Mouse (Mus musculus): ENCODE results near the gene Reep1. TPM values are rescaled to one million over a fixed set of nuclear protein-coding genes. Genes with fewer than 3 reads are reported as not detected.

Reep1 gene
- polyA plus RNA-seq, 1 experiment from 2014 or later, result 20.3 TPM

DNA sequence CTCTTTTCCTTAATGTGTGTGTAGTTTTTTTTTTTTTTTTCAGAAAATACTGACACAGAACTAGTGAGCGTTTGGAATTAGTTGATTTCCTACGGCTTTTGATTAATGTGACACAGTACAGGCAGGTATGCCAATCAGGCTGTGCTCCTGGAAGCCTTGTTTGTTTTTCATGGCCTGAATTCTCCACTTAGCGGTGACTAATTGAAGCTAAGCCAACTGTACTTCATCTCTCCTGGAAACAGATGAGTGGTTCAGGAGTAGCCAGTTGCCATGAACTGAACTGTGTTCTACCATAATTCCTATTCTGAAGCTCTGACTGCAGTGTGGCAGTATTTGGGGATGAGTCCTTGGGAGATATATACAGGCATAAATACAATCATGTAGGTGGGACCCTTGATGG, 20.9 kb downstream of the Reep1 start:
- H3K9ac ChIP-seq (ENCODE audit: low read length), result no peak overlapping the region
- H3K36me3 ChIP-seq (ENCODE audit: control insufficient read depth, insufficient read depth), result no peaks in the 10 kb centered on the region
- H3K9me3 ChIP-seq (replicated peaks; ENCODE audit: control insufficient read depth, low read length), result no peaks in the 10 kb centered on the region
- no peak overlapping the region for H3K4me3 ChIP-seq (ENCODE audit: low read length)
- H3K27ac ChIP-seq (ENCODE audit: low read length), result no peak overlapping the region
- no peaks in the 10 kb centered on the region for H3K27me3 ChIP-seq (ENCODE audit: control insufficient read depth, insufficient read depth, low read length)
- peaks cover 8% of the 10 kb centered on the region for H3K4me1 ChIP-seq (ENCODE audit: control insufficient read depth, insufficient read depth, low read length)
- no peak for ATAC-seq (replicated peaks; ENCODE audit: extremely low read depth, insufficient read depth, low FRiP score)
- H3K4me2 ChIP-seq (ENCODE audit: low read depth, low read length), result no peak overlapping the region
- 58% methylated on average over 3 of the region's 3 CpGs for WGBS

GRCm38 (mm10) chr6:71734910-71735599, 27.7 kb downstream of the Reep1 start:
- peaks cover 23% of the 10 kb centered on the region for H3K4me1 ChIP-seq (ENCODE audit: control insufficient read depth, insufficient read depth, low read length)
- 42% methylated on average over 4 of the region's 4 CpGs for WGBS
- no peak overlapping the region for H3K4me2 ChIP-seq (ENCODE audit: low read depth, low read length)
- H3K9ac ChIP-seq (ENCODE audit: low read length), result no peak overlapping the region
- no peaks in the 10 kb centered on the region for H3K27me3 ChIP-seq (ENCODE audit: control insufficient read depth, insufficient read depth, low read length)
- H3K9me3 ChIP-seq (replicated peaks; ENCODE audit: control insufficient read depth, low read length), result no peaks in the 10 kb centered on the region
- H3K36me3 ChIP-seq (ENCODE audit: control insufficient read depth, insufficient read depth), result no peaks in the 10 kb centered on the region
- peak overlapping the region; percentile 49; the same call in 1 of the 2 replicates for H3K27ac ChIP-seq (ENCODE audit: low read length)
- 0 out of 2 replicates have a peak, but pooled peaks have one; percentile 25 for ATAC-seq (replicated peaks; ENCODE audit: extremely low read depth, insufficient read depth, low FRiP score)
- no peak overlapping the region for H3K4me3 ChIP-seq (ENCODE audit: low read length)

DNA sequence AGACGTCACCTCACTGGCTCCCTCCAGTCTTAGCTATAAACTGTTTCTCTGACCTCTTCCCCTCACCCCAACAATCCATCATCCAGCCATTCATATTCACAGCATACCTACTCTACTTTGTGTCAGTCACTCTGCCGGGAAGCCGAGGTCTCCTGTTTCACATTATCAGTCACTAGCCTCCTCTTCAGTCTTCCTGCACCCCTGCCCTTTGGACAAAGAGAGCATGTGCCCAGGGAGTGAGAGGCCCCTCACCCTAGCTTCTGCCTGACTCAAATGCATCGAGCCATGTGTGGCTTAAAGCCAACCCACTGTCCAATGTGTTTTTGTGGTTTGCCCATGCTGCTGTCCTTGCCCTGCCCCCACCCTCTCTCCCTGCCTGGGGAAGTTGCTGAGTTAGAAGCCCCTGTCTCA, 28.2 kb downstream of the Reep1 start:
- Histone ChIP-seq H3K9me3 (replicated peaks; ENCODE audit: control insufficient read depth, low read length) (no peaks in the 10 kb centered on the region), H3K9ac (ENCODE audit: low read length) (no peak overlapping the region), H3K4me1 (ENCODE audit: control insufficient read depth, insufficient read depth, low read length) (peaks cover 23% of the 10 kb centered on the region), H3K27me3 (ENCODE audit: control insufficient read depth, insufficient read depth, low read length) (no peaks in the 10 kb centered on the region), H3K4me3 (ENCODE audit: low read length) (no peak overlapping the region), H3K36me3 (ENCODE audit: control insufficient read depth, insufficient read depth) (no peaks in the 10 kb centered on the region), H3K4me2 (ENCODE audit: low read depth, low read length) (no peak overlapping the region), H3K27ac (ENCODE audit: low read length) (peak overlapping the region; percentile 49; the same call in 1 of the 2 replicates)
- no peak for ATAC-seq (replicated peaks; ENCODE audit: extremely low read depth, insufficient read depth, low FRiP score)
- WGBS, result 10% methylated on average over 4 of the region's 4 CpGs

DNA sequence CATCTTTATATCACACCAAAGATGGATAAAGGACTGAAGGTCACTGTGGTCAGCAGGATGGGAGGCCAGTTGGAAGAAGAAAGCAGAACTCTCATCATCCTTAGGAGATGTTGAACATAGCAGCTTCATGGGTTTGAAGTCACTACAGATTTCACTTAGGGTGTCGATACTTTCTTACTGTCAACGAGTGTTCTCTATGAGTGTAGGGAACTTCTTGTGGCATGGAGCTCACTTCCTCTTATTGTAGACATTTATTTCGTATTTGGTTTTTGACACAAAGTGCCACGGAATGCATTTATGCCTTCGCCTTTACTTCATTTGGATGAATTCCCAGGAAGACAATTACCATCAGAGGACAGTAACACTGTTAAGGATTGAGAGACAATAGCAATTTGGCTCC, 28.7 kb downstream of the Reep1 start:
- Histone ChIP-seq H3K27ac (ENCODE audit: low read length) (no peak overlapping the region), H3K27me3 (ENCODE audit: control insufficient read depth, insufficient read depth, low read length) (no peaks in the 10 kb centered on the region), H3K36me3 (ENCODE audit: control insufficient read depth, insufficient read depth) (no peaks in the 10 kb centered on the region), H3K9ac (ENCODE audit: low read length) (no peak overlapping the region), H3K4me2 (ENCODE audit: low read depth, low read length) (no peak overlapping the region), H3K9me3 (replicated peaks; ENCODE audit: control insufficient read depth, low read length) (no peaks in the 10 kb centered on the region), H3K4me3 (ENCODE audit: low read length) (no peak overlapping the region), H3K4me1 (ENCODE audit: control insufficient read depth, insufficient read depth, low read length) (peaks cover 26% of the 10 kb centered on the region)
- WGBS, result 79% methylated on average over 5 of the region's 5 CpGs
- no peak for ATAC-seq (replicated peaks; ENCODE audit: extremely low read depth, insufficient read depth, low FRiP score)

- 37% methylated on average over 8 of the region's 8 CpGs for WGBS
- Histone ChIP-seq H3K4me3 (ENCODE audit: low read length) (no peak overlapping the region), H3K9me3 (replicated peaks; ENCODE audit: control insufficient read depth, low read length) (no peaks in the 10 kb centered on the region), H3K36me3 (ENCODE audit: control insufficient read depth, insufficient read depth) (no peaks in the 10 kb centered on the region), H3K27ac (ENCODE audit: low read length) (no peak overlapping the region), H3K4me2 (ENCODE audit: low read depth, low read length) (no peak overlapping the region), H3K27me3 (ENCODE audit: control insufficient read depth, insufficient read depth, low read length) (no peaks in the 10 kb centered on the region), H3K9ac (ENCODE audit: low read length) (no peak overlapping the region), H3K4me1 (ENCODE audit: control insufficient read depth, insufficient read depth, low read length) (peaks cover 26% of the 10 kb centered on the region)
- no peak for ATAC-seq (replicated peaks; ENCODE audit: extremely low read depth, insufficient read depth, low FRiP score)
Measured at GRCm38 (mm10) chr6:71737202-71737601, 29.8 kb downstream of the Reep1 start.

GRCm38 (mm10) chr6:71738611-71739010, 31.2 kb downstream of the Reep1 start:
- 73% methylated on average over 4 of the region's 4 CpGs for whole genome bisulfite sequencing
- Histone ChIP-seq H3K27me3 (ENCODE audit: control insufficient read depth, insufficient read depth, low read length) (no peaks in the 10 kb centered on the region), H3K9me3 (replicated peaks; ENCODE audit: control insufficient read depth, low read length) (no peaks in the 10 kb centered on the region)

GRCm38 (mm10) chr6:71740921-71741320, 33.6 kb downstream of the Reep1 start:
- Histone ChIP-seq H3K36me3 (ENCODE audit: control insufficient read depth, insufficient read depth) (no peaks in the 10 kb centered on the region), H3K9ac (ENCODE audit: low read length) (no peak overlapping the region), H3K9me3 (replicated peaks; ENCODE audit: control insufficient read depth, low read length) (no peaks in the 10 kb centered on the region), H3K4me3 (ENCODE audit: low read length) (no peak overlapping the region), H3K27me3 (ENCODE audit: control insufficient read depth, insufficient read depth, low read length) (no peaks in the 10 kb centered on the region), H3K27ac (ENCODE audit: low read length) (no peak overlapping the region), H3K4me2 (ENCODE audit: low read depth, low read length) (no peak overlapping the region), H3K4me1 (ENCODE audit: control insufficient read depth, insufficient read depth, low read length) (peaks cover 14% of the 10 kb centered on the region)
- WGBS, result 42% methylated on average over 13 of the region's 13 CpGs
- no peak for ATAC-seq (replicated peaks; ENCODE audit: extremely low read depth, insufficient read depth, low FRiP score)

More at GRCm38 (mm10) chr6:71738611-71739010, 31.2 kb downstream of the Reep1 start:
- H3K4me1 ChIP-seq (ENCODE audit: control insufficient read depth, insufficient read depth, low read length), result peaks cover 26% of the 10 kb centered on the region
- H3K4me2 ChIP-seq (ENCODE audit: low read depth, low read length), result no peak overlapping the region
- H3K27ac ChIP-seq (ENCODE audit: low read length), result no peak overlapping the region
- no peaks in the 10 kb centered on the region for H3K36me3 ChIP-seq (ENCODE audit: control insufficient read depth, insufficient read depth)
- no peak for ATAC-seq (replicated peaks; ENCODE audit: extremely low read depth, insufficient read depth, low FRiP score)
- H3K4me3 ChIP-seq (ENCODE audit: low read length), result no peak overlapping the region
- no peak overlapping the region for H3K9ac ChIP-seq (ENCODE audit: low read length)

GRCm38 (mm10) chr6:71741998-71742636, 34.8 kb downstream of the Reep1 start:
- Histone ChIP-seq H3K9ac (ENCODE audit: low read length) (no peak overlapping the region), H3K27me3 (ENCODE audit: control insufficient read depth, insufficient read depth, low read length) (no peaks in the 10 kb centered on the region), H3K4me3 (ENCODE audit: low read length) (no peak overlapping the region), H3K27ac (ENCODE audit: low read length) (no peak overlapping the region), H3K4me2 (ENCODE audit: low read depth, low read length) (no peak overlapping the region), H3K9me3 (replicated peaks; ENCODE audit: control insufficient read depth, low read length) (no peaks in the 10 kb centered on the region), H3K4me1 (ENCODE audit: control insufficient read depth, insufficient read depth, low read length) (peaks cover 7% of the 10 kb centered on the region), H3K36me3 (ENCODE audit: control insufficient read depth, insufficient read depth) (no peaks in the 10 kb centered on the region)
- ATAC-seq (replicated peaks; ENCODE audit: extremely low read depth, insufficient read depth, low FRiP score), result no peak
- 84% methylated on average over 6 of the region's 6 CpGs for WGBS

DNA sequence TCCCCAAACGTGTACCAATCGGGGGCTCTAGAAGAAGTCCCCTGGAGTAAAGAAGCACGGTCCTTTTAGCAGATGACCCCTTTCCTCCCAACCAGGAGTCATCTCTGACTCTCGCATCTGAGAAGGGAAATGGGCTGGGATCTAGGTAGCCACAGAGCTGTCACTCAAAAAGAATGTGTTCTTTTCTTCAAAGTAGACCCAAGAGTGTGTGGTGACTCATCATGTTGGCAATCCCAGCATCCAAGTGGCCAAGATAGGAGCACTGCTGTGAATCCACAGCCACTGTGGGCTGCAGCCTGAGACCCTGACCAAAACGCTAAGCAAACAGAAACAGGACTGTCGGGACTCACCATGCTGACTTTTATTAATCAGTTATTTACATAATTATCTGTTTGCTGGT, 37.6 kb downstream of the Reep1 start:
- Histone ChIP-seq H3K27ac (ENCODE audit: low read length) (no peak overlapping the region), H3K9me3 (replicated peaks; ENCODE audit: control insufficient read depth, low read length) (no peaks in the 10 kb centered on the region), H3K27me3 (ENCODE audit: control insufficient read depth, insufficient read depth, low read length) (no peaks in the 10 kb centered on the region), H3K9ac (ENCODE audit: low read length) (no peak overlapping the region), H3K4me1 (ENCODE audit: control insufficient read depth, insufficient read depth, low read length) (peaks cover 3% of the 10 kb centered on the region; the same call in 1 of the 2 replicates), H3K4me2 (ENCODE audit: low read depth, low read length) (no peak overlapping the region), H3K4me3 (ENCODE audit: low read length) (no peak overlapping the region), H3K36me3 (ENCODE audit: control insufficient read depth, insufficient read depth) (no peaks in the 10 kb centered on the region)
- no peak for ATAC-seq (replicated peaks; ENCODE audit: extremely low read depth, insufficient read depth, low FRiP score)
- 74% methylated on average over 6 of the region's 6 CpGs for WGBS

Data from heart, embryonic 16.5 days (tissue).